Mouse (Mus musculus) A20 (cell line): ENCODE measurements at regions not wholly inside any gene's neighbourhood (a gene's known extent, or its start where the extent isn't known, plus 50 kb on each side); places are given as distances from the start of the nearest gene placed in this dataset.
A peak's percentile ranks its signal among the peaks of the same experiment; 100 is the strongest.

Experiments used
- DNase-seq: peaks from one replicate; pipeline ENCODE4 v3.0.0-alpha.2; 2011; ENCODE audit warnings: low read depth, low spot score

- DNase-seq, result peak; percentile 4
These were observed 56.1 kb upstream of the Ces5a start for GRCm38 (mm10) chr8:93591608-93592301.

GRCm38 (mm10) chr8:93592302-93592651, 56.6 kb upstream of the Ces5a start:
- DNase-seq, result no peak

DNA sequence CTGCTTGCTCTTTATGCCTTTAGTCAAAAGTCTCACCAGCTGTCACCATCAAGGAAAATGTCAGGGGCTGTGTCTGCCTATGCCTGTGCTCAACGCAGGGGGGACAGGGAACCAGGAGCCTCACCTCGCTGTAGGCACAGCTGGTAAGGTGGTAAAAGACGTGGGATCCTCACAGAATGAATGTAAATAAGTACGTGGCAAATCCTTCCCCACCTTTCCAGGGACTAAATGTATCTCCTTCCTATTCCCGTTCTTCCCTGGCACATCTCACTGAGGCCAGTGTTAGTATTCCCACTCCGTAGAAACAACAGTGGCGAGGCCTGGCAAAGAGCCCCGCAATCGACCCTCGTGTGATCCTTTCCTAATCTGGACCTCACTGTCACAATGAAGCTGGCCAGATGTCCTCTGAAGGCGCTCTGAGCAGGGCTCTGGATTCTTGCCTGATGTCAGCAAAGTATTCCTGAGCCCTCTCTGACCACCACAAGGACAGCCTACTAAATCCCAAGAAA, 63.0 kb upstream of the Ces5a start:
- DNase-seq, result no peak

DNA sequence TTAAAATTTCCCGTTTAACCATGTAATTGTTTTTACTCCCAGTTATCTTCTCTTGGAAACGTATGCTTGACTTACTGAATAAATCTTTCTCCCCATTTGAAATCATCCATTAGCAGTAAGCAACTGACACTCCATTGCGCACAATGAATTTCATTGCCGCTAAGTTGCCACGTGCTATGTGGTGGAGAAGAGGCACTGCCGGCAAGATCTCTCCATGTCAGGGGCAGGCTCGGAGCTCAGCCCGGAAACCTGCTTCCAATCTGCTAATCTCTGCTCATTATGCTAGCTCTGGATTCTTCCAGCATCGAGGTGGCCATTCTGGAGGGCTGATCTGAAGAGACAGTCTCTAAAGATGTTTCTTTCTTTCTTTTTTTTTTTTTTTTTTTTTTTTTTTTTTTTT, 63.7 kb upstream of the Ces5a start:
- no peak for DNase-seq

- no peak for DNase-seq
These were observed 64.1 kb upstream of the Ces5a start for GRCm38 (mm10) chr8:93599776-93600175.

DNA sequence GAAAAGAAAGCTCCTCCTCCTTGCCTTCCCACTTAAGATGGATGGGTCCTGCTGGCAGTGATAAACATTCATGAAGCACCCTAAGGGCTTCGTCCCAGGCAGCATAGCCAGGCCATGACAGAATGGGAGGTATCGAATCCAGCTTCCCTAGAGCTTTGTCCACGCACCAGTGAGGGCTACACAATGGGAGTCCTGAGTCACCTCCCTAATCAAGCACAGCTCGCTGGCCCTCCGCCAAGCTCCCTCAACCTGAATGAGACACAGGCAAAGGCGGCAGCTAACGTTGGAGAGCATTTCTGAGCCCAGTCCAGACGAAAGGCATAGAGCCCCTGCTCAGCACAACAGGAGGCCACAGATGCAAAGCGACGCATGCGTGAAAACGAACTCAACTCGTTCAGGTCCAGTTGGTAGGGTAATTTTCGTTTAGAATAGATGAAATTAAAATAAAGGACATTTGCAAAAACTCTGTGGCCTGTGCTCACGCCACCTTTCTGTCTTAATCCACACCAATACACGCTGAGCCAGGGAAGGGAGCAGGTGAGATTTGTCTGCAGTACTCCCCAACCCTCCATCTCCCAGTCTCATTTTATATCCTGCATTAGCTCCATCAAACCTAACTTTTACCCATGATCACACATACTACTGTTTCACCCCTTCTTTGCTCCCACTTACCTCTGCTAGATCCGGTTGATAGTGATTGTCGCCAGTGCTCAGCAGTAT, 91.3 kb upstream of the Ces5a start:
- DNase-seq, result no peak

- DNase-seq, result no peak
These were observed 92.0 kb upstream of the Ces5a start for GRCm38 (mm10) chr8:93627626-93628025.

DNA sequence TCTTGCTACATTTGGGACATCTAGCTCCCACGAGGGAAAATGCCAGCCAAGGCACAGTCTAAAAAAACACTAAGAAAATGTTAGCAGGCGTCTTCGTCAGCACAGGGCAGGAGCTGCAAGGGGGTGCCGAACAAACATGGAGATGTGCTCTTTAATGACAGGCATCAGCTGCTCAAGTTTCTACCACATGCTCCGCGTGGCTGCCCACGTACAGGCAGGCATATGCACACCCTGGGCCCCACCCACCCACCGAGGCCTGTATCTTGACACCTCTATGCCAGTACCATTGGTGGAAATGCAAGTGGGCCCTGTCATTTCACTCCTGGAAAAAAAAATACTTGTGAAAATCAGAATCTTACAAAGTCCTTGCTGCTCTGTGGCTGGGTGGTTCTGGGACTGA, 97.3 kb upstream of the Ces5a start:
- no peak for DNase-seq

- no peak for DNase-seq
These were observed 107.1 kb upstream of the Ces5a start for GRCm38 (mm10) chr8:93642770-93643169.

DNA sequence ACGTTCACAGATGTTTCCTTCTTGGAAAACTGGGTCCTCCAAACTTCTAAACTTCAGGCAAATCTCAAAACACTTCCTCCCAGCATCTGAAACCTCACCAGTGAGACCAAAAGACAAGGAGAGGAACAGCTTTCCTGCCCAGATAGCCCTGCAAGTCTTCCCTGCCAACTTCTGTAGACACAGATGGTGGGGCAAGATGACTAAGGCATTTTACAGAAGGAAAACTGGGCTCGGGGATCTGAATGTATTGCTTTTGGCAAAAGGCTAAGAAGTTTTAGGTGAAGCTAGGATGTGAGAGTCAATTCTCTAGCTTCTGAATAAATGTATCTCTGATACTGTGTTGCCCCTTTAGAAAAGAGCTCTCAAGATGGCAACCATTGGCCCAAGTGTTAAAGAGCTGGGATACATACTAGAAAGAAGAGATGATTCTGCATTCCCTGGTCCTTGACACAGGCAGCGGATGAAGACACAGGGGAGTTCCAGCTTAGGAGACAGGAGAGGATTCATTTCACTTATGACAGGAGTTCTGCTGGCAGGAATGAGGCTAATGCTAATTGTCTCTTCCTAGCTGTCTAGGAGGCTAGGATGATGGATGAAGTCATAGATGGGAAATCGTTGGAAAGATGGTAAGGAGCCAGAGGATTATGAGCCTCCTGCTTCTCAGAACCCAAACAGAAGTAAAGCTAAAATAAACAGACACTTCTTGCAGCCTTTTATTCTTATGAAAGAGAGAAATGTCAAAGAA, 108.0 kb upstream of the Ces5a start:
- DNase-seq, result no peak

DNA sequence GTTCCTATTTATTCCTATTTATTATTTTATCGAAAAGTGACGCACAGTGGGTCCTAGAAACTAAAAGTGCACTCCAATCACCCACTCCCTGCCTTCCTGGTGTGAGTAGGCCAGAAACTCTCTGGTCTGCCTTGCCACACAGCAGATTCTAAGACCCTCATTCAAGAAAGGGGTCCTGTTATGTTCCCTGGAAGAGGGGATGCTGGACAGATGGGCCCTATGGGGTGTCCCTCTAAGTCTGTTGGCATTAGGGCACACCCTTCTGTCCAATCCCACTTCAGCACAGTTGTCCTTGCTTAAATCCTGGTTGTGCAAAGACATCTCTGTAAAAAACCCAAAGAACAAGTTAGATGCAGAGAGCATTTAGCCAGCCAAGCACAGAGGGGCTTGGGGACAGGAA, 117.8 kb upstream of the Ces5a start:
- no peak for DNase-seq

- DNase-seq, result no peak
These were observed 118.5 kb upstream of the Ces5a start for GRCm38 (mm10) chr8:93653913-93654705.

GRCm38 (mm10) chr8:93655752-93656151, 120.1 kb upstream of the Ces5a start:
- no peak for DNase-seq

DNA sequence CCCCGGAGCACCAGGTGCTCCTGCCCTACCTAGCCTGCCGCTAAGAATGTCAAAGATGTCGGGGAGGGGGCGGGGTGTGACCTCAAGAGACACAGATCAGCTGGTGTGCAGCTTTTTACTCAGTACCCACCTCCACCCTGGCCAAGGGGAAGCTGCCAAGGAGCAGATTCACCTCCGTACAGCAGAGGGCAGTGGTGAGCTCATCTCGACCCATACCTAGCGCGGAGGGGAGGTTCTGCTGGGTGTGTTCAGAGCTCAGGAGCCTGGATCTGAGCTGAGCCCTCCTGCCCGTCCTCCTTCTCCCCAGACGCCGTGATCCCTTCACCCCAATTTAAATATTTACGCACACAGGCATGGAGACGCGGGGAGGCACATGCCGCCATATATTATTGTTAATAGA, 126.1 kb upstream of the Ces5a start:
- DNase-seq, result no peak

- no peak for DNase-seq
These were observed 126.6 kb upstream of the Ces5a start for GRCm38 (mm10) chr8:93662219-93662618.

GRCm38 (mm10) chr8:93663851-93664250, 128.2 kb upstream of the Ces5a start:
- DNase-seq, result no peak

- DNase-seq, result no peak
These were observed 132.7 kb upstream of the Ces5a start for GRCm38 (mm10) chr8:93668306-93668705.

GRCm38 (mm10) chr8:93674721-93675120, 135.0 kb upstream of the Gnao1 start:
- no peak for DNase-seq

GRCm38 (mm10) chr8:93683773-93684391, 125.9 kb upstream of the Gnao1 start:
- no peak for DNase-seq

- DNase-seq, result no peak
These were observed 125.4 kb upstream of the Gnao1 start for GRCm38 (mm10) chr8:93684392-93684791.

- no peak for DNase-seq
These were observed 120.9 kb upstream of the Gnao1 start for GRCm38 (mm10) chr8:93688845-93689244.
